Mouse (Mus musculus) activated CD4-positive, CD25-positive, alpha-beta regulatory T cell, adult 4 months (primary cell): Measurements from ENCODE around the gene Gm20431. TPM values are rescaled to one million over a fixed set of nuclear protein-coding genes. Genes with fewer than 3 reads are reported as not detected.
"Not testable (repeated sequence)": the region's sequence is repeated elsewhere in the genome, so short reads cannot be mapped to it uniquely, and the experiment has no call there.

ENCODE experiments used
- ATAC-seq: one replicate; pipeline ENCODE4 v1.8.0; 2017
- polyA plus RNA-seq, 2 experiments: library from polyadenylated mRNA; unstranded; fragments of 100-300 nt; shearing (Covaris generic); gene quantifications; one replicate each; pipeline ENCODE4 v1.2.1; 2017

Gene Gm20431
- polyA plus RNA-seq, 2 experiments from 2014 or later, result not detected

GRCm38 (mm10) chr2:167629665-167630209, 31.6 kb downstream of the Gm20431 start:
- no peak for ATAC-seq

GRCm38 (mm10) chr2:167628872-167629271, 32.4 kb downstream of the Gm20431 start:
- no peak for ATAC-seq

- ATAC-seq, result no peak
These were observed 34.3 kb downstream of the Gm20431 start for GRCm38 (mm10) chr2:167627019-167627418.

GRCm38 (mm10) chr2:167625670-167626069, 35.6 kb downstream of the Gm20431 start:
- ATAC-seq, result no peak

DNA sequence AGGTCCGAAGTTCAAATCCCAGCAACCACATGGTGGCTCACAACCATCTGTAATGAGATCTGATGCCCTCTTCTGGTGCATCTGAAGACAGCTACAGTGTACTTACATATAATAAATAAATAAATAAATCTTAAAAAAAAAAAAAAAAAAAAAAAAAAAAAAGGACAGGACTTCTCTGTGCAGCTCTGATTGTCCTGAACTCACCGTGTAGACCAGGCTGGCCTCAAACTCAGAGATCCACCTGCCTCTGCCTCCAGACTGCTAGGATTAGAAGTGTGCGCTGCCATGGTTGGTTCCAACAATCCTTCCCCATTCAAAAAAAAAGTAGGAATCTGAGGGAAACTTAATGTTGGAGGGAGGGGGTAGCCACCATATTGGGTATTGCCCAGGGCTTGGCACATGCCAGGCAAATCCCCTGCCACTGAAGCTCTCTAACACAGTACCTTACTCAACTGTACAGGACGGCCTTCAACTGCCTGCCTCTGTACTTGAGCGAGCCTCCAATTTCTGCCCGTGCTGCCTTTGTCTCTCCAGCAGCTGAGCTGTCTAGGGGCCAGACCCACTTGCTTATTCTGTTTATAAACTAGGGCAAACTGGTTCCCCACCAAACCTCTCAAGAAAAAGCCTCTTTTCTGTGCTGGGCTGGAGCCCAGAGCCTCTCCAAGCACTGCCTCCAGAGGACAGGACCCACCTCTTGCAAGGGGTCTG, 36.8 kb downstream of the Gm20431 start:
- no peak for ATAC-seq

- peak; percentile 39 for ATAC-seq
These were observed 38.3 kb downstream of the Gm20431 start for GRCm38 (mm10) chr2:167622965-167623364.

DNA sequence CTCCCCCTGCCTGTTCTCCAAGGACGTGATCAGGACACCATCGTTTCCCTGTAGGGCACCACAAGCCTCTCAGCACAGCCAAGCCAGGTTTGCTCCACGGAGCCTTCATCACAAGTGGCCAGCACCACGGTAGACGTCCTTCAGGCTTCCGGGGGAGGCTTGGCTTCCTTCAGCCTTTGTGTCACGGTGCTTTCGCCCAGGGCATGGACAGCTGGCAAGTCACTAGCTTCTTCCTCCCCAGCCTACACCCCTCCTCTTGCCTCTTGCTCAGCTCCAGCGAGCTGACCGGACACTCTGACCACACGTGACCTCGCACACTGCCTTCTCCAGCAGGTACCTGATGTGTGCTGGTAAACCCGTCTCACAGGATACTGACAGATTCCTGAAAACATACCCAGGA, 38.9 kb downstream of the Gm20431 start:
- ATAC-seq, result no peak

- ATAC-seq, result peak; percentile 58
These were observed 39.8 kb downstream of the Gm20431 start for GRCm38 (mm10) chr2:167621255-167622087.

DNA sequence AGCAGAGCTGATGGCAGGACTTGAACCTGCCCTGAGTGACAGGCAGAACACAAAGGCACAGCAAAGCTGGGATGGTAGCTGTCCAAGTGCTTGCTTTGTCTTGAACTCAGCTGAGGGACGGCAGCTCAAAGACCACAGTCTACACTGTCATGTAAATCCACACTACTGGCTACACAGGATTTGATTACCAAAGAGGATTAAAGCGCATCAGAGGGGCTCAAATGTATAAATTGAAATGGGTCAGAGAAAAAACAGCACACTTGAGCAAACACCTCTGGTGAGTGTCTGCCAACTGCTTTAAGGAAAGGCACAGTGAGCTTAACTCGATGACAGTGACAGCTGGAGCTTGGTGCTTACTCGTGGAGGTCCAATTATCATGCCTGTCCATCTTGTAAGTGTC, 43.8 kb downstream of the Gm20431 start:
- ATAC-seq, result no peak

DNA sequence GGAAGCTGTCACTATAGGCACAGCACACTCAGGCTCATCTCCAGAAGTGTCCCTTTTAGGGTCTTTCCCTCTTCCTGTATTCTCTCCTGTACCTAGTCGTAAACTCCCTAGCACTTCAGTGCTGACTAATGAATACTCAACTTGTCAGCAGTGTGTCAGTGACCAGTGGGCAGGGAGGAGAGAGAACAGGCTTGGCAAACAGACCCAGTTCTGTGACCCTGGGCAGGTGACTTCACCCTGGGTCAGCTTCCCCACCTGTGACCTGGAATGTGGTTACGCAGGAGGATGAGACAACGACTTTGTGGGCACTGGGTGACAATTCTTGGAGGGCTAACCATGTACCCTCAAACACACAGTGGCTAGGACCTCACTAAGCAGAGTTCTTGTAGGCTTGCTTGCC, 44.3 kb downstream of the Gm20431 start:
- ATAC-seq, result no peak

DNA sequence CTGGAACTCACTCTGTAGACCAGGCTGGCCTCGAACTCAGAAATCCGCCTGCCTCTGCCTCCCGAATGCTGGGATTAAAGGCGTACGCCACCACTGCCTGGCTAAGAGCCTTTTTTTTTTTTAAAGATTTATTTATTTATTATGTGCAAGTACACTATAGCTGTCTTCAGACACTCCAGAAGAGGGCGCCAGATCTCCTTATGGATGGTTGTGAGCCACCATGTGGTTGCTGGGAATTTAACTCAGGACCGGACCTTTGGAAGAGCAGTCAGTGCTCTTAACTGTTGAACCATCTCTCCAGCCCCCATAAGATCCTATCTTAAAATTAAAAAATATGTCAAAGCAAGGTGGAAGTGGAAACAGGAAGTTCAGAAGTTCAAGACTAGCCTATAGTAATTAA, 48.0 kb downstream of the Gm20431 start:
- not testable (repeated sequence) for ATAC-seq

DNA sequence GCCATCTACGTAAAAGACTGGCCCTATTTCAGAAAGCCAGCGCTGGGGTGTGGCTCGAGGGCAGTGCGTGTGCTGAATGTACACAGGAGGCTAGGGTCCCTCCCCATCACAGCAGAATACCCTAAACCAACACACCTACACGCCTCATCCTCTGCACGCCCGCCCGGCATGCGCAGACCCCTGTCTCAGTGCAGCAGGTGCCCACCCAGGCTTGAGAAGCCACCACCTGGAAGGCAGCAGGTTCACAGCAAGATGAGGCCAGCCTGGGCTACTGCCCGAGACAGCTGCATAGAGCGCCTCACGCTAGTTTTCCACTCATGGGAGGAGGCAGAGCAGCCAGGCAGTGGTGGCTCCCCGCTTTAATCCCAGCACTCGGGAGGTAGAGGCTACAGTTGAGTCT, 49.2 kb downstream of the Gm20431 start:
- no peak for ATAC-seq

DNA sequence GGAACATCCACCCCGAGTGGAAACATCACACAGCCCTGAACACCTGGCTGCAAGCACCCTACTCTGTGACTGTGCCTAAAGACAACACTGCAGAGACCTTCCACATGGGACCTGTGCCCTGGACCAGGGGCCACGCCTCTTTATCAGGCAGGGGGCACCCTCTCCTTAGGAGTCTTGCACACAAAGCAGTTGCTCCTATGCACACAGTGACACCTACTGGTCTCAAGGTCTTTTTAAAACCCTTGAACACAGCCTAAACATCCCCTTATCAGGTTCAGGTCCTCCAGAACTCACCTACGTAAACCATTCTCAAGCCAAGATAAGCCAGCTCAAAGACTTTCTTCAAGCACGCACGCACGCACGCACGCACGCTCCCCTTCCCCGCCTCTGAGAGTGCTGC, 50.0 kb downstream of the Gm20431 start:
- no peak for ATAC-seq

- ATAC-seq, result no peak
These were observed 54.6 kb downstream of the Gm20431 start for GRCm38 (mm10) chr2:167606745-167607123.

GRCm38 (mm10) chr2:167605817-167606744, 55.2 kb downstream of the Gm20431 start:
- no peak for ATAC-seq

GRCm38 (mm10) chr2:167605178-167605794, 56.0 kb downstream of the Gm20431 start:
- ATAC-seq, result peak; percentile 49

DNA sequence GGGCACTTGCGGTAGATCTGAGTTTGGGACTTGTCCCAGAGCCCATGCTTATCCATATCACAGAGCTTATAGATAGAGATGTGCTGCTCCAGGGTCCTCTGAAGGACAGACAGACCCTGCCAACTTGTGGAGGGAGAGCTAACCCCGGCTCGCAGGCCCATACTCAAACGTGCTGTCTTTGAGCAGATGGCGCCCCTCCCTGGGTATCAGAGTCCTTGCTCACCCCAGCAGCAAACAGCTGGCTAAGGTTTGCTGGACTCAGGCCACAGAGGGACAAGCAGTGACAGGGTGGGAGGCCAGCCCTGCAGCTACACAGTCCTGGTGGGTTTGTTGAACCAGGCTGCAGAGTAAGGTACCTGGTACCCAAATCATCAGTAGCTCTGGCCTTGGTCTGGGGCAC, 58.3 kb downstream of the Gm20431 start:
- no peak for ATAC-seq

- no peak for ATAC-seq
These were observed 58.9 kb downstream of the Gm20431 start for GRCm38 (mm10) chr2:167602364-167602763.

DNA sequence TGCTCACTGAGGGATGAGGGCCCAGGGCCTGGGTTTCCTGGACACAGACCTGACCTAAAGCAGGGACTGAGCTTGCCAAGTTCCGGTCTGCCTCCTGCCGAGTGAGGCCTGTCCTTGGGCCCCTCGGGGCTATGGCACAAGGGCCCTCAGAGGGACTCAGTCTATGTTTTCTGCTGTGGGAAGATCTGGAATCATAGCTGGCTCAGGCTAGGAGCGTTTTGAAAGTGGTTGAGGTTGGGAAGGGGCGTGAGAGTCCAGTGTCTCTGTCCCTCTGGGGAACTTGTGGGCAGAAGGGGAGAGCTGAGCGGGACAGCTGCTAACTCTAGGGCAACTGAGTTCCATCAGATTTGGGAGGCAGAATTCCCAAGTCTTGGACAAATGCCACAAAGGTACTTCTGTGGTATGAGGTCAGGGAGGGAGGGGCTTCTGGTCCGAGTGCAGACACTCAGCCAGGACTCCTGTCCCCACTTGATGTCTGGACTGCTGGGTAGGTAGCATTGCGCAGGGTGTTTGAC, 60.8 kb downstream of the Gm20431 start:
- no peak for ATAC-seq

DNA sequence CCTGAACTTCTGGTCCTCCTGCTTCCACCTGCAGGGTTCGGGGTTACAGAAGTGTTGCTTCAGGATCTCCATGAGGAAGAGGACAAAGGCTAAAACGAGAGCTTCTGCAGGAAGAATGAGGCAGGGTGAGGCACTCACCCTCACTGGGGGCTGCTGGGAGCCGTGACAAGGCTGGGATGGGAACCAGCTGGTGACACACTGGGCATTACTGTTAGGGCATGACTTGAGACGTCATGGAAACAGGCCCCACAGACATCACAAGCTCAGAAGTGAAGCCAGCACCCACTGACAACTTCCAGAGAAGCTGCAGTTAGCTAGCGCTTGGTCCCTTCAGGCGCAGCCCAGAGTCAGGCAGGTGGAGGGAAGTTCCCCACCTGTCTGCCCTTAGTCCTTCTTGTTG, 61.4 kb downstream of the Gm20431 start:
- no peak for ATAC-seq

- no peak for ATAC-seq
These were observed 62.1 kb downstream of the Gm20431 start for GRCm38 (mm10) chr2:167599195-167599594.
